Mouse (Mus musculus) spleen, postnatal 36 days (tissue): ENCODE measurements around the gene Gid8.

Source experiments
- DNase-seq, 2 experiments: peaks; one replicate each; pipeline ENCODE4 v3.0.0; 2022; ENCODE audit warnings: low spot score in 2 of 2, mixed read lengths in 1 of 2

The Gid8 gene

DNA sequence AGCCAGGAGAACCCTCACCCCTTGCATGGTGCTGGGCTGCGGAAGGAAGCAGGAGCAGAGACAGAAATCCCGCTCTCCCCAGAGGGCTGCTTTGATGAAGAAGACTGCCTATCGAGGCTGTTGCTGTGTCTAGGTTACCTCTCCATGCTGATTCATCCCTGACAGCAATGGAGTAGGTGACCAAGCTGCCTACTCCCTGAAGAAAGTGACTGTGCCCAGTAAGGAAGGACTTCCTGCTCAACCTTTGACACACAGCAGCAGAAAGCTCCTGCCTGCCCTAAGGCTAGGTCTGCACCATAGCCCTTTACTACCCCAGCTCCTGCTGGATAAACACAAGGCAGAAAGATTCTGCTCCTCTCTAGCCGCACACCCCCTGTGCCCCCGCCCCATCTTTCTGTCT lies 39.0 kb downstream of the Gid8 start:
- no peak for DNase-seq

DNA sequence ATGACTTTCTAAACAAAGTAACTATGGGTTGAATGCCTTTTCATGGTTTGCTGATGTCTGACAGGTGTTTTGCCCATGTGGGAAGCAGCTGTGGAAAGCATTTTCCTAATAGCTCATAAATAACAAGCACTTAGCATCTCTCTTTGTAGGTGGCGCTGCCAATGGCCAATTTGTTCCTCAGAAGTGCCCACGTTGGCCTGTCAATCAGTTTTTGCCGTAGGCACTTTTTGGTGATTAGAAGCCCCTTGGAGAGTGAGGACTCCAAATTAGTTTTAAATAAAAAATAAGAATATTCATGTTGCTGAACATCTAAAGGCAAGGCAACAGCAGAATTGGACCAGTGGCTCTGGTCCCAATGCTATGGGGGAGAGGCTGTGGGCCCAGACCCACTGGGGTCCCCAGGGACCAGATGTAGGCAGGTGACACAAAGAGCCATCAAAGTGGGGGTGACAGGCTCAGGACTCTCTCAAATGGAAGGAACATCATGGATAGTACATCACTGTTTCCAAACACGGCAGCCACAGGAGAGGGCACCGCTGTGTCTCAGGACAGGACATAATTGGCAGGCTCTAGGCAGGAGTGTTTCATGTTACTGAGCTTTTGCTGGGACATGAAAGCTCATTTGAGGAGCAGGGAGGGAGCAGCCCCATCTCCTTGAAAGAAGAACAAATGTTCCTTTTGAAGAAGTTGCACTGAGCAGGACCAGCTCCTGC lies 45.2 kb downstream of the Gid8 start:
- no peak for DNase-seq

DNA sequence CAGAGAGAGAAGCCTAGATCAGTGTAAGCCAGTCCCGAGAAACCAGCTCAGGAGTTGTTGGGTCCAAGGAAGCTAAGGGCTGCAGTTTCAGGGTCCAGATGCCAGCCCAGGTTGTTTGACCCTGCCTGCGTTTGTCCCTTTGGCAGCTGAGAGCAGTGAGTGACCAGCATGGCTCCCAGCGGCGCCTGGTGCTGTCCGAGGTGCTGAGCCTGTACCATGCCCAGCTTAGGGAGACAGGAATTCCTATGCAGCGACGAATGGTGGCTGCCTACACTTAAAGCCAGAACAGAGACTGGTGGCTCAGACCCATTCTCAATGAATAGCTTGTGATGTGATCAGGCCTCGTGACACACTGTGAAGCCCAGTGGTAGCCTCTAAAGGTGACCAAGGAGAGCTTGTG lies 46.0 kb downstream of the Gid8 start:
- no peak for DNase-seq

DNA sequence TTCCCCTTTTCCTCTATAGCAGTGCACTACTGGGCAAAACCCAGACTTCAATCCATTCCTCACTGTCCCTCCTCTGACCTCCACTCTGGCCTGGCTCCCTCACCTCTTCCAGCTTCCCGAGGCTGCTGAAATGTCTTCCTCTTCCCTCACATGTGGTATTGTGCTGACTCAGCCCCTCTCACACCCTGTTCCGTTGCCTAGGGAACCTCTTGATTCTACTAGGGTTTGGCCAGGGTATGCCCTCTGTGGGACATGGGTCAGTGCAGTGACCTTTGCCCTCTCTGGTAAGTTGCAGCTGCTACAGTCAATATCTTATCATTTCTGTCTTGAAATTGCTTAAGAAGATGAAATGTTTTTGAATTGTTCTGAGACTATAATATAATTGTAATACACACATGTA lies 46.9 kb downstream of the Gid8 start:
- DNase-seq, result no peak

DNA sequence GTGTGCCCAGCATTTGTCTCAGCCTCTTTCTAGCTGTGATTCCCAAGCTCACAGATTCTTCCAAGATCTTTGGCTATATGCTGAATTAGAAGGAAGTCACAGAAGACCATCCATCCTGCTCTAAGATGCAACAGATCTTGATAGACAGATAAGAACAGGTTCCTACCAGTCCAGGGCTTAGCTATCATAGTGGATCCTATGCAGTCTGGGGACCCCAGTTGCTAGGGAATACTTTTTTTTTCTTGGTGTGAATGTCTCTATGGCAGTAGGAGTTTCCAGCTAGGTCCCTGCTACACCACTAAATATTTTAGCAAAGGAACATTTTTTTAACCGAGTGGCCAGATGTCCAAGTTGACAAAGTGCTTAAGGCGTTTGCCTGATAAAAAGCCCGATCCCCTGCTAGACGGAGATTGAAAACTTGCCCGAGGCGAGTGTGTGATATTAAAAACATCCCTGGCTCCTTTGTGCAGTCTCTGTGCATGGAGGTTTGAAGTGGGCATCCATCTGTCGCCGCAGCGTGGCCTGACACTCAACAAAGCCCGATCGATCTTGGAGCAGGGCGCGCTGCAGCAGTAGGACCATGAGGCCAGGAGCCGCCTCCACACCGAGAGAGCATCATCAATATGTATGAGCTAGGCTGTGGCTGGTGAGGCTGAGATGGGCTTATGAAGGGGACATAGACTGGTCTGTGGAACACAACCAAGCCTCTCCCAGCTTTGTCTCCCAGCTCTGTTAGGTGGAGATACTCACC lies 48.8 kb downstream of the Gid8 start:
- DNase-seq, result no peak

DNA sequence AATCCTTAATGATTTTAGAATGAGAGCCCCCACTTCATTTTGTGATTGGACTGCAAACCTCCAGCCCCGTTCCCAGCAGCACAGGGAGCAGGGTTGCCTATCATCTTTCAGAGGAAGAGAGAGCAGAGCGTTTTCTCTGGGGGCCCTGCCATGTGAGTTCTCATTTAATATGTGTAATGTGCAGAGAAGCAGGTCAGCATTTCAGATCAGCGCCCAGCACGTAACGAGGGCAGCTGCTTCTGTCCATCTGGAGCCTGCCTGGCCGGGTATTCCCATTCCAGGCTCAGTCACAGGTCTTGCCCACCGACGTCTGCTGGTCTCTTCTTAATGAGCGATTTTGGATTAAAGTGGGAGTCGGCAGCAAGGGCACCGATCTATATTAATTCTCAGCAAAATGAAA lies 55.1 kb downstream of the Gid8 start:
- DNase-seq, result no peak

DNA sequence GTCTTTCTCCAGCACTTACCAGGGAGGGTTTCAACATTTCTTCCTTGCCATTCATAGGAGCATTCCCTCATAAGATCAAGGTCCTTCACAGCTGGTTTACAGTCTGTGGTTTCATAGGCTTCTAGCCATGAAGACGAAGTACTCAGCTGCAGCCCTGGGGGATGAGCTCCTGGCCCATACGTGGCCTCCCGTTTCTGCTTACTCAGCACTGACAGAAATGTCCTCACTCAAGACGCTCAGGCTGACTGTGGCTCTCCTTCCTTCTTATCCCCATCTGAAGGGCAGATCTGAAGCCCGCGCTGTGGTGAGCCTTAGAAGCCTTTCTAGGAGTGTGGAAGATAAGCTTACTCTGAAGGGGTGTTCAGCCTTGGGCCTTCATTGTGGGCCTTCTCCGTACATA lies 55.8 kb downstream of the Gid8 start:
- no peak for DNase-seq
